Mouse (Mus musculus) midbrain, embryonic 13.5 days (tissue): ENCODE results near the gene Cep95. TPM values are rescaled to one million over a fixed set of nuclear protein-coding genes. Genes with fewer than 3 reads are reported as not detected.

ENCODE experiments used
- ATAC-seq: fragments of 200-750 bp; cut with Nextera tagmentation; 2 replicates; pipeline ENCODE4 v1.8.0; 2017; ENCODE audit warnings: mild to moderate bottlenecking, moderate TSS enrichment, moderate library complexity
- H3K27ac ChIP-seq: fragments of 300-500 bp; sonication (generic); 2 replicates; pipeline ENCODE4 v1.5.1; 2015; ENCODE audit warnings: inconsistent platforms, mild to moderate bottlenecking, moderate library complexity
- H3K27me3 ChIP-seq: fragments of 300-500 bp; sonication (generic); 2 replicates; pipeline ENCODE4 v1.6.1; 2015; ENCODE audit warnings: mild to moderate bottlenecking, inconsistent platforms
- H3K36me3 ChIP-seq: fragments of 300-500 bp; sonication (generic); 2 replicates; pipeline ENCODE4 v1.6.1; 2015; ENCODE audit warnings: mild to moderate bottlenecking, inconsistent platforms
- H3K4me1 ChIP-seq: fragments of 300-500 bp; sonication (generic); replicated peaks from 2 replicates; pipeline ENCODE4 v1.6.1; 2015; ENCODE audit warnings: inconsistent platforms
- H3K4me2 ChIP-seq: fragments of 300-500 bp; sonication (generic); replicated peaks from 2 replicates; pipeline ENCODE4 v1.6.1; 2015; ENCODE audit warnings: moderate library complexity, mild to moderate bottlenecking, inconsistent platforms
- H3K4me3 ChIP-seq: fragments of 300-500 bp; sonication (generic); replicated peaks from 2 replicates; pipeline ENCODE4 v1.5.1; 2015; ENCODE audit warnings: mild to moderate bottlenecking, inconsistent platforms
- H3K9ac ChIP-seq: fragments of 300-500 bp; sonication (generic); replicated peaks from 2 replicates; pipeline ENCODE4 v1.6.1; 2015; ENCODE audit warnings: mild to moderate bottlenecking, inconsistent platforms
- H3K9me3 ChIP-seq: fragments of 300-500 bp; sonication (generic); 2 replicates; pipeline ENCODE4 v1.6.1; 2016; ENCODE audit warnings: mild to moderate bottlenecking, inconsistent platforms
- WGBS: fragments of 180-500 bp; shearing (Covaris S2); methylation state at CpG from one replicate; pipeline ENCODE4 v1.1.7; 2015; 5-methylcytosine and 5-hydroxymethylcytosine counted together
- polyA plus RNA-seq: library from polyadenylated mRNA; unstranded; fragments of >200 nt; fragmentation: Nextera tagmentation; extraction: Ambion mirVana; gene quantifications from 2 replicates; pipeline ENCODE4 v1.2.1, GENCODE M21; 2015

The Cep95 gene
- polyA plus RNA-seq, 1 experiment from 2014 or later: 20.4 TPM

- ATAC-seq: no peak
- Histone ChIP-seq H3K4me2 (no peak overlapping the region), H3K4me1 (no peaks in the 10 kb centered on the region), H3K27me3 (no peaks in the 10 kb centered on the region), H3K36me3 (no peaks in the 10 kb centered on the region), H3K9ac (no peak overlapping the region), H3K4me3 (no peak overlapping the region), H3K9me3 (no peaks in the 10 kb centered on the region), H3K27ac (no peak overlapping the region)
- WGBS: 20% methylated on average over 5 of the region's 5 CpGs
Observed at GRCm38 (mm10) chr11:106755583-106755982, 33.5 kb upstream of the Cep95 start.

GRCm38 (mm10) chr11:106759028-106759427 is 30.0 kb upstream of the Cep95 start:
- H3K4me1 ChIP-seq: peaks cover 12% of the 10 kb centered on the region; the same call in 1 of the 2 replicates
- H3K4me2 ChIP-seq: no peak overlapping the region
- WGBS: 96% methylated on average over 3 of the region's 3 CpGs
- no peak overlapping the region for H3K9ac ChIP-seq
- H3K27me3 ChIP-seq: no peaks in the 10 kb centered on the region
- no peak overlapping the region for H3K27ac ChIP-seq
- H3K4me3 ChIP-seq: no peak overlapping the region
- no peak for ATAC-seq
- no peaks in the 10 kb centered on the region for H3K9me3 ChIP-seq
- no peaks in the 10 kb centered on the region for H3K36me3 ChIP-seq

- H3K9ac ChIP-seq: no peak overlapping the region
- ATAC-seq: no peak
Observed at GRCm38 (mm10) chr11:106760511-106760910, 28.5 kb upstream of the Cep95 start.

GRCm38 (mm10) chr11:106762139-106762799 is 26.8 kb upstream of the Cep95 start:
- peak overlapping the region; percentile 30 for H3K27ac ChIP-seq
- peaks cover 16% of the 10 kb centered on the region for H3K36me3 ChIP-seq
- peaks cover 12% of the 10 kb centered on the region; the same call in 1 of the 2 replicates for H3K4me1 ChIP-seq
- H3K4me2 ChIP-seq: no peak overlapping the region
- no peaks in the 10 kb centered on the region for H3K27me3 ChIP-seq
- H3K9ac ChIP-seq: no peak overlapping the region
- H3K9me3 ChIP-seq: no peaks in the 10 kb centered on the region
- H3K4me3 ChIP-seq: no peak overlapping the region
- WGBS: 50% methylated on average over 5 of the region's 5 CpGs
- ATAC-seq: no peak

More at GRCm38 (mm10) chr11:106760511-106760910, 28.5 kb upstream of the Cep95 start:
- Histone ChIP-seq H3K27me3 (no peaks in the 10 kb centered on the region), H3K4me2 (no peak overlapping the region), H3K36me3 (no peaks in the 10 kb centered on the region), H3K27ac (no peak overlapping the region), H3K9me3 (no peaks in the 10 kb centered on the region), H3K4me1 (peaks cover 12% of the 10 kb centered on the region; the same call in 1 of the 2 replicates), H3K4me3 (no peak overlapping the region)
- 95% methylated on average over 5 of the region's 5 CpGs for WGBS

- Histone ChIP-seq H3K9me3 (0 out of 2 replicates have a peak, but pooled peaks cover 3% of the 10 kb centered on the region), H3K27me3 (no peaks in the 10 kb centered on the region), H3K9ac (no peak overlapping the region), H3K4me3 (no peak overlapping the region), H3K4me1 (peaks cover 12% of the 10 kb centered on the region; the same call in 1 of the 2 replicates), H3K4me2 (no peak overlapping the region), H3K27ac (peak overlapping the region; percentile 30; the same call in 1 of the 2 replicates), H3K36me3 (peaks cover 21% of the 10 kb centered on the region)
- WGBS: 77% methylated on average over 9 of the region's 9 CpGs
- ATAC-seq: no peak
Observed at GRCm38 (mm10) chr11:106762800-106763185, 26.3 kb upstream of the Cep95 start.

- Histone ChIP-seq H3K36me3 (peaks cover 53% of the 10 kb centered on the region), H3K27me3 (no peaks in the 10 kb centered on the region), H3K4me2 (no peak overlapping the region), H3K27ac (no peak overlapping the region), H3K9ac (no peak overlapping the region), H3K9me3 (0 out of 2 replicates have a peak, but pooled peaks cover 4% of the 10 kb centered on the region), H3K4me3 (no peak overlapping the region), H3K4me1 (peaks cover 10% of the 10 kb centered on the region; the same call in 1 of the 2 replicates)
- 93% methylated on average over 4 of the region's 4 CpGs for WGBS
- ATAC-seq: no peak
Observed at GRCm38 (mm10) chr11:106766611-106767162, 22.4 kb upstream of the Cep95 start.

- no peak overlapping the region for H3K4me3 ChIP-seq
- peaks cover 6% of the 10 kb centered on the region; the same call in 1 of the 2 replicates for H3K4me1 ChIP-seq
- H3K9me3 ChIP-seq: 0 out of 2 replicates have a peak, but pooled peaks cover 4% of the 10 kb centered on the region
- no peak overlapping the region for H3K4me2 ChIP-seq
- H3K27me3 ChIP-seq: no peaks in the 10 kb centered on the region
- H3K27ac ChIP-seq: no peak overlapping the region
- ATAC-seq: no peak
- H3K9ac ChIP-seq: no peak overlapping the region
- WGBS: 92% methylated on average over 4 of the region's 4 CpGs
- H3K36me3 ChIP-seq: peaks cover 60% of the 10 kb centered on the region
Observed at GRCm38 (mm10) chr11:106767516-106767915, 21.5 kb upstream of the Cep95 start.

- 97% methylated on average over 9 of the region's 9 CpGs for WGBS
- H3K9me3 ChIP-seq: 0 out of 2 replicates have a peak, but pooled peaks cover 4% of the 10 kb centered on the region
- ATAC-seq: no peak
- no peak overlapping the region for H3K9ac ChIP-seq
- no peak overlapping the region for H3K27ac ChIP-seq
- H3K4me2 ChIP-seq: no peak overlapping the region
- H3K4me1 ChIP-seq: no peaks in the 10 kb centered on the region
- no peaks in the 10 kb centered on the region for H3K27me3 ChIP-seq
- no peak overlapping the region for H3K4me3 ChIP-seq
- H3K36me3 ChIP-seq: peaks cover 88% of the 10 kb centered on the region
Observed at GRCm38 (mm10) chr11:106770195-106770974, 18.7 kb upstream of the Cep95 start.

- WGBS: 92% methylated on average over 9 of the region's 9 CpGs
- Histone ChIP-seq H3K9ac (no peak overlapping the region), H3K4me3 (no peak overlapping the region), H3K27me3 (no peaks in the 10 kb centered on the region), H3K36me3 (peaks cover 74% of the 10 kb centered on the region), H3K4me1 (peaks cover 7% of the 10 kb centered on the region; the same call in 1 of the 2 replicates), H3K9me3 (no peaks in the 10 kb centered on the region), H3K27ac (no peak overlapping the region), H3K4me2 (no peak overlapping the region)
- ATAC-seq: no peak
Observed at GRCm38 (mm10) chr11:106773061-106773460, 16.0 kb upstream of the Cep95 start.

GRCm38 (mm10) chr11:106776960-106777359 is 12.1 kb upstream of the Cep95 start:
- no peak overlapping the region for H3K4me3 ChIP-seq
- H3K36me3 ChIP-seq: peaks cover 60% of the 10 kb centered on the region
- H3K4me2 ChIP-seq: no peak overlapping the region
- H3K9me3 ChIP-seq: no peaks in the 10 kb centered on the region
- 97% methylated on average over 4 of the region's 4 CpGs for WGBS
- H3K4me1 ChIP-seq: peaks cover 15% of the 10 kb centered on the region
- H3K9ac ChIP-seq: no peak overlapping the region
- ATAC-seq: no peak
- H3K27ac ChIP-seq: no peak overlapping the region
- no peaks in the 10 kb centered on the region for H3K27me3 ChIP-seq

GRCm38 (mm10) chr11:106777395-106777794 is 11.7 kb upstream of the Cep95 start:
- 96% methylated on average over 3 of the region's 3 CpGs for WGBS
- no peak for ATAC-seq
- H3K4me3 ChIP-seq: no peak overlapping the region
- H3K27ac ChIP-seq: no peak overlapping the region
- no peak overlapping the region for H3K9ac ChIP-seq
- H3K4me1 ChIP-seq: peaks cover 16% of the 10 kb centered on the region
- no peak overlapping the region for H3K4me2 ChIP-seq
- peaks cover 60% of the 10 kb centered on the region for H3K36me3 ChIP-seq
- no peaks in the 10 kb centered on the region for H3K27me3 ChIP-seq
- H3K9me3 ChIP-seq: no peaks in the 10 kb centered on the region

GRCm38 (mm10) chr11:106778132-106778531 is 10.9 kb upstream of the Cep95 start:
- H3K36me3 ChIP-seq: peaks cover 60% of the 10 kb centered on the region

More at GRCm38 (mm10) chr11:106778132-106778531, 10.9 kb upstream of the Cep95 start:
- Histone ChIP-seq H3K27me3 (no peaks in the 10 kb centered on the region), H3K4me1 (peaks cover 21% of the 10 kb centered on the region), H3K4me3 (no peak overlapping the region), H3K27ac (no peak overlapping the region), H3K9me3 (no peaks in the 10 kb centered on the region), H3K9ac (no peak overlapping the region), H3K4me2 (peak overlapping the region; percentile 86)
- ATAC-seq: no peak
- WGBS: 95% methylated on average over 7 of the region's 7 CpGs
